Mouse (Mus musculus) lung, adult 18-20 months (tissue): ENCODE measurements around the gene Prrt1.

Experiments
- DNase-seq, 2 experiments: peaks; one replicate each; pipeline ENCODE4 v3.0.0; 2022; ENCODE audit warnings: mixed read lengths in 2 of 2

The Prrt1 gene

DNA sequence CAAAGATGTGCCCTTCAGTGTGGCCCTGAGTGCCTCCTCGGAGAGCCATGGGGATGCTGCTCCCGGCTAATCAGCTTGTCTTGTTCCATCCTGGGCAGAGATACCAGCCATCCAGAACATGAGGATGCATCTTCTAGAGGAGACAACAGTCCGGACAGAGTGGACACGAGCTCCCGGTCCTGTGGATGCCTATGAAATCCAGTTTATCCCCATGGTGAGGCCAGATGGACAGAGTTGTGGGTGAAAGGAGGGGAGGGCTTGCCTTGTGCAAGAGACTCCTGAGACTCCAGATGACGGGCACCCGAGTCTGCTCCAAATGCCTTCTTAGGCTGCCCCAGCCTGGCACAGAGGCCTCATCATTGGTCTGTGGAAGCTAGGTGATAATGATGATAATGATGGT is 43.8 kb downstream of the Prrt1 start:
- no peak for DNase-seq

DNA sequence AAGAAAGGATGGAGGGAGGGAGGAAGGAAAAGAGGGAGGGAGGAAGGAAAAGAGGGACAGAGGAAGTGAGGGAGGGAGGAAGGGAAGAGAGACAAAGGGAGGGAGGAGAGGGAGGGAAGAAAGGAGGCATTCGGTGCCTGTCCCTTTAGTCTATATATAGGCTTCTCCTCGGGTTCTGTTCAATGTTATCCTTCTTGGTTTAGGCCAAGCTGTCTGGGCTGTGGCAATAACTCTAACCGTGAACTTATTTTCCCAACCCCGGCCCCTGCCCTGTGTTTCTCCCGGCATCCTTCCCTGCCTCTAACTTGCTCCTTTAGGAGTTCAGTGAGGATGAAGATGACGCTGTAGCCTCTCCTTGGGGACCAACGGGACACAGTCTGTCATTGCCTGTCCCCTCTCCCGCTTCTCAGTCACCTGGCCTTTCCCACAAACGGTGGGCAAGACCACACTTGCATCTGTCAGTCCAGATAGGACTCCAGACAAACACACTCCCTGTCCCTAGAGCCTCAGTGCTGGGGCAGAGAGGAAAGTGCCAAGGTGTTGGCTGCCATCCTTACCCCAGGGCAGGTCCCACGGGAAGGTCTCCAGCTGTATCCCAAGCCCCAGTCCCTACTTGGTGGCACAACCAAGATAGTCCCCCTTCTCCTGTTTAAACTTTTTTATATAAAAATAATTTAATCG is 45.3 kb downstream of the Prrt1 start:
- DNase-seq, result no peak

DNA sequence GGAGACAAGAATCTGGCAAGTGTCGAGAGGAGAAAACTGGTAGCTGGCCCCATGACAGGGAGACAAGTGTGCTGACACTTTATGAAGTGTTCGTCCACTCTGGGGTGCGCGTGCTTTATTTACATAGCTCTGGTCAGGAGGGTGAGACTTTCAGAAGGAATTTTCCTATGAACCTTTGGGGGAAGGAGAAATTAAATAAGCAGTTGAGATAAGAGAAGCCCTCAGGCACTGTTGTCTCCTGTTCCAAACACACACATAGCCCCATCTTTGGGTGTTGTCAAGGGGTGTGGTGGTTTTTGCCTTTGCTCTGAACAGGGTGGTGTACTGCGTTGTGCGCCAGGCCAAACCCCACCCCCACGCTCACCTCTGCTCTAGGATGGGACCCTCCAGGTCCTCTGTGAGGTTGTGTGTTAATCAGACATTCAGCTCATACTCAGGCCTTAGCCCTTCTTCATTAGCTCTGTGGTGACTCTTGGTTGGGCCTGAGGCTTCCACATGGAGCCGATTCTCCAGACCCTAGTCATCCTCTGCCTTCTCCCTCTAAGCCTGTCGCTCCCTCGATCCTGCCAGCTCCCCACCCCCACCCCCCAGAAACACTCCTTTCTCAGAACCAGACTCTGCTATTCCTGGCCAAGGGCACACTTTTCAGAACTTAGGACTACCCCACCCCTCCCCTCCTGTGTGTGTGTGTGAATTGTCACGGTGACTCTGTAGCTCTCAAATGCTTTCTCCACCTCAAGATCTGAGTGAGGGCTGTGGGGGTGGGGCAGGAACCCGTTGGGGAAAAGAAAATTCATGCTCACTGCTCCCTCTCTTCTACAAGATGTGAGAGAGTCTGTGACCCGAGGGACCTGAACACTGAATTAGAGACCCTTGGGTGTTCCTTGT is 46.1 kb downstream of the Prrt1 start:
- peak; percentile 62 to 75 for DNase-seq

DNA sequence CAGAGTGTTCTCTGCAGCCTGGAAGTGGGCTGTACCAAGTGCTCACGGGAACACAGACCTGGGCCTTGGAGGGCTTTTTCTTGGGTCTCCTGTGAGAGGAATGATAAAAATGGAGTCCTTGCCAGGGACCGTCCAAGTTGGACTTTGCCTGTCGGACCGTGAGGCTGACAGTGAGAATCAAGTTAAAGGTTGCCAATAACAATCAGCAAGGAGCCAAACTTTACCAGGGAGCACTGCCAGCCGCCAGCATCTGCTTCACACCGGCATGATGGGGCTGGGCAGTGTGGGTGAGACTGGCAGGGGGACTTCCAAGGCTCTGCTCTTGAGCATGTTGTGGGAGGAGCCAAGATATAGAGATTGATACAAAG is 46.7 kb downstream of the Prrt1 start:
- DNase-seq, result no peak

DNA sequence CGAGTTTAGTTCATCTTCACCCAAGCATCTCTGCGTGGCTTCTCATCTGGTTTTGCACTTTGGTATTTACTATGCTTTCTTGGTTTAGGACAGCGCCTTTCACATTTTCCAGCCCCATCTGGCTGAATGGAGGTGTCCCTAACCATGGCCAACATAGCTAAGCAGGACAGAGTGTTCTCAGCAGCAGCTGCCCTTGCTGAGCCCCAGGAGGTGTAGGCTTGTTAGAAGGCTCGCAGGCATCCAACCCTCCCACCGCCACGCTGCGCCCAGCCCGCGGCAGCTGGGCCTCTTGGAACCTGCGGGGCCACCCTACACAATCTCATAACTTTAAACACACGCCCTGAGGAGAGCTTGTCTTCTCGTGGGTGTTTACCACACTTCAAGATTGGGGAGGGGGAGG is 47.3 kb downstream of the Prrt1 start:
- DNase-seq, result no peak

DNA sequence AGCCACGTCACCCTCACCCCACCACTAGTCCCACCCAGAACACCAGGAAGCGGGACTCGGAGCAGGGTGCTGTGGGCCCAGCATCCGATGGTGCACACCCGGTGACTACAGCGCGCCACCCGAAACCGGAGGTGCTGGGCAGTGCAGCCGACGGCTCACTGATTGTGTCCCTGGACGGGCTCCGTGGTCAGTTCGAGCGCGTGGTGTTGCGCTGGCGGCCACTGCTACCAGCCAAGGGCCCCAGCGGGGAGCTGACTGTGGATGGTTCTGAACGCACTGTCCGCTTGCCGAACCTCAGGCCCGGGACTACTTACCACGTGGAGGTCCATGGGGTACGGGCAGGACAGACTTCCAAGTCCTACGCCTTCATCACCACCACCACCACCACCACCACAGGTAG is 50.9 kb downstream of the Prrt1 start:
- DNase-seq, result no peak

DNA sequence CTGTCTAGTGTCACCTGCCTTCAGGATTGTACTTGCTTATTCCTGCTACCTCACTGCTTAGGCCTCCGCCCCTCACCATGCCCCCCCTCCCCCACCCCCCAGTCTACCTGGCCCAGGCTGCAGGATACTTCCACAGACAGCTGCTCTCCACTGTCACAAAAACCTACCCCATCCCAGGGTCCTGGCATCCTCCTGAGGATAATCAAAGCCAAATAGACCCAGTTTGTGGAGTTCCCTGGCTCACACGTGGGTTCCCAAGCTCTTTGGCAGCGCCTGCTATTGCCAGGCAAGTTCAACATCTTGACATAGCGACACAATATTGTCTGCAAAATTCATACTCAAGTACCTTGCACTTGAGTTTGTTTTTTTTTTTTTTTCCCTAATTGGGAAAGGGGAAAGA is 51.3 kb downstream of the Prrt1 start:
- no peak for DNase-seq

DNA sequence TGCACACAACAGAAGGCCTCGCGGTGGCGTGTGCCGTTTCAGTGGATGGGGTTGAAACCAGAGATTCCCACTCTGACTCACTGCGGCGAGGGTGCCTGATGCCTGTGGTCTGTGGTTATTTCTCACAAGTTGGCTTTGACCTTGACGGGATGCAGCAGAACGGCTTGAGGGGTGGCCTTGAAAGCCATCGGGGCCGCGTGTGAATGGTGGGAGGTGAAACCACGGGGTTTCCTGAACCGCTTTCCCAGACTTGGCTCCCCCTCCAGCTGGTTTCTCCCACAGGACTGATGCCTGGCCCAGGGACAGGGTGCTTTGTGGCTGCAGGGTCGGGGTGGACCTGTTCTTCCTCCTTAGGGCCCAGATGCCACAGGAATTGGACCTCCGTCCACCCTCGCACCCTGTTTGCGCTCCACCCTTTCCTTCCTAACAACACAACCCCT is 51.8 kb downstream of the Prrt1 start:
- DNase-seq, result peak; percentile 57 to 74

DNA sequence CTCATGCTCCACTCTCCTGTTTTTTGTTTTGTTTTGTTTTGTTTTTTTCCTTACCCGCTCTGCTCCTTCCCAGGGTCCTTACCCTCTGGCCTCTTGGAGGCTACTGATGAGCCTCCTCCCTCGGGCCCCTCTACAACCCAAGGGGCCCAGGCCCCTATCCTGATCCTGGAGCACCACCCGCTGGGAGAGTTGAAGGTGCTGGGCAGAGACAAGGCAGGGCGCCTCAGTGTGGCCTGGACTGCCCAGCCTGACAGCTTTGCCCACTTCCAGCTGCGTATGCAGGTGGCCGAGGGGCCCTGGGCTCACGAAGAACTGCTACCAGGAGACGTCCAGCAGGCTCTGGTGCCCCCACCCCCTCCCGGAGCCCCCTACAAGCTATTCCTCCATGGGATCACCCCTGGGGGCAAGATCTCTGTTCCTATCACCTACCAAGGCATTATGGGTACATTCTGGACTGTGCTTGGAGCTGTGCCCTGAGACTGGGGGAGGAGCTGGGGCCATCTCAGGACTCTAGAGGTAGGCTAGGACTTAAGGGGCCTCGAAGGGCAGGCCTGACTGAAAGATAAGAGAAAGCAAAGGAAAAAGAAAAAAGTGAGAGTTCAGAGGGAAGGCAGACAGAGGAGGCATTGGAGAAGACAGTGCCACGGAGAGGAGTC is 52.7 kb downstream of the Prrt1 start:
- DNase-seq, result peak in 1 of 2 experiments; percentile 61
